Mouse (Mus musculus): ENCODE data around the gene Akap12. TPM values are rescaled to one million over a fixed set of nuclear protein-coding genes. Genes with fewer than 3 reads are reported as not detected.

Gene Akap12
- polyA plus RNA-seq, 1 experiment = 387 TPM

DNA sequence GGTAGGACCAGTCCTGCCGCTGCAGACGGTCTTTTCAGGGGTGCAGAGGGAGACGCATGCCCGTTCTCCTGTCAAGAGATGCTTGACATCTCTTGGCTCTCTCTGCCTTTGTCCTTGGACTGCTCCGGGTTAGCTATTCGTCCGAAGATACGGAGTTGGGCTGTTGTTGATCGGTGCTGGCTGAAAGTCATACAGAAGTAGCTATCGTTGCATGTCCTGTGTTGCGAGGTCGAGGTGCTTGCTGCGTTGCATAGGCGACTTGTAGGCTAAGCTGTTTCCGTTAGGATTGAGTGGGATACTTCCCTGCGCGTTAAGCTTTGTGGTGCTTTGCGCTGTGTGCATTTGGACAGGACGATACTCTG, 122.2 kb downstream of the Akap12 start:
- Histone ChIP-seq H3K27me3 (ENCODE audit: control insufficient read depth, insufficient read depth, low read length, poor library complexity, severe bottlenecking) (no peaks in the 10 kb centered on the region), H3K9ac (ENCODE audit: low read depth, poor library complexity, severe bottlenecking) (peak overlapping the region; percentile 100), H3K9me3 (replicated peaks; ENCODE audit: control insufficient read depth, insufficient read depth, low read length, poor library complexity, severe bottlenecking) (no peaks in the 10 kb centered on the region), H3K4me1 (ENCODE audit: control insufficient read depth, insufficient read depth, low read length) (peaks cover 3% of the 10 kb centered on the region), H3K36me3 (ENCODE audit: control insufficient read depth, insufficient read depth, low read length, poor library complexity, severe bottlenecking) (peaks cover 11% of the 10 kb centered on the region; the same call in 1 of the 2 replicates), H3K27ac (ENCODE audit: insufficient read depth, low read length) (0 out of 2 replicates have a peak overlapping the region, but pooled peaks have one; percentile 2), H3K4me3 (ENCODE audit: low read depth, low read length) (peak overlapping the region; percentile 74)
- TF ChIP-seq EP300 (IDR thresholded peaks at IDR 0.05; ENCODE audit: insufficient read depth, low read depth, low read length) (no peak), POLR2A (IDR thresholded peaks at IDR 0.05; ENCODE audit: insufficient read depth, low read length) (no peak), CTCF (IDR thresholded peaks at IDR 0.05; ENCODE audit: low read depth, low read length) (no peak)

DNA sequence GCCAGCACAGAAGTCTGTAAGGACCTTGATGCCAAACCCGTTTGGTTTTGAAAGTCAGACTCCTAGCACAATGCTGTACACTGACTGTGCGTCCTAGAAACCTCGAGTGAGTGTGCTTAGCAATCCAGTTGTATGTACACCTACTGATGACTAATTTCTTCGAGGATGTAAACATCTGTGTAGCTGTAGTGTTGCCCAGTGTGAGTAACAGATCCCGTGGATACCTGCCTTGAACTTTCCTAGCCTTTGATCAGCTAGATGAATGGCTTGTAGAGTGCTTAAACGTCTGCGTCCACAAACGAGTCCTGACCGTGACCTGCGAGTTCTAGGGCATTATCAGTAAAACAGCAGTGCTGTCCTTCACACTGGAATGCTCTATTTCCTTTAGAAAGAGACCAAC, 122.9 kb downstream of the Akap12 start:
- no peaks in the 10 kb centered on the region for H3K9me3 ChIP-seq (replicated peaks; ENCODE audit: control insufficient read depth, insufficient read depth, low read length, poor library complexity, severe bottlenecking)
- peaks cover 13% of the 10 kb centered on the region for H3K36me3 ChIP-seq (ENCODE audit: control insufficient read depth, insufficient read depth, low read length, poor library complexity, severe bottlenecking)
- peaks cover 3% of the 10 kb centered on the region for H3K4me1 ChIP-seq (ENCODE audit: control insufficient read depth, insufficient read depth, low read length)
- no peak overlapping the region for H3K27ac ChIP-seq (ENCODE audit: insufficient read depth, low read length)
- peak overlapping the region; percentile 74 for H3K4me3 ChIP-seq (ENCODE audit: low read depth, low read length)
- peak overlapping the region; percentile 100; the same call in 1 of the 2 replicates for H3K9ac ChIP-seq (ENCODE audit: low read depth, poor library complexity, severe bottlenecking)
- H3K27me3 ChIP-seq (ENCODE audit: control insufficient read depth, insufficient read depth, low read length, poor library complexity, severe bottlenecking) = no peaks in the 10 kb centered on the region
- TF ChIP-seq EP300 (IDR thresholded peaks at IDR 0.05; ENCODE audit: insufficient read depth, low read depth, low read length) = no peak
- TF ChIP-seq CTCF (IDR thresholded peaks at IDR 0.05; ENCODE audit: low read depth, low read length) = no peak
- no peak for TF ChIP-seq POLR2A (IDR thresholded peaks at IDR 0.05; ENCODE audit: insufficient read depth, low read length)

GRCm38 (mm10) chr10:4389461-4390112, 123.4 kb downstream of the Akap12 start:
- no peaks in the 10 kb centered on the region for H3K27me3 ChIP-seq (ENCODE audit: control insufficient read depth, insufficient read depth, low read length, poor library complexity, severe bottlenecking)
- no peak overlapping the region; the same call in 1 of the 2 replicates for H3K4me3 ChIP-seq (ENCODE audit: low read depth, low read length)
- no peaks in the 10 kb centered on the region for H3K9me3 ChIP-seq (replicated peaks; ENCODE audit: control insufficient read depth, insufficient read depth, low read length, poor library complexity, severe bottlenecking)
- H3K36me3 ChIP-seq (ENCODE audit: control insufficient read depth, insufficient read depth, low read length, poor library complexity, severe bottlenecking) = peaks cover 17% of the 10 kb centered on the region
- peaks cover 3% of the 10 kb centered on the region for H3K4me1 ChIP-seq (ENCODE audit: control insufficient read depth, insufficient read depth, low read length)
- H3K27ac ChIP-seq (ENCODE audit: insufficient read depth, low read length) = no peak overlapping the region
- H3K9ac ChIP-seq (ENCODE audit: low read depth, poor library complexity, severe bottlenecking) = peak overlapping the region; percentile 100; the same call in 1 of the 2 replicates
- TF ChIP-seq POLR2A (IDR thresholded peaks at IDR 0.05; ENCODE audit: insufficient read depth, low read length) = no peak
- no peak for TF ChIP-seq CTCF (IDR thresholded peaks at IDR 0.05; ENCODE audit: low read depth, low read length)
- no peak for TF ChIP-seq EP300 (IDR thresholded peaks at IDR 0.05; ENCODE audit: insufficient read depth, low read depth, low read length)

DNA sequence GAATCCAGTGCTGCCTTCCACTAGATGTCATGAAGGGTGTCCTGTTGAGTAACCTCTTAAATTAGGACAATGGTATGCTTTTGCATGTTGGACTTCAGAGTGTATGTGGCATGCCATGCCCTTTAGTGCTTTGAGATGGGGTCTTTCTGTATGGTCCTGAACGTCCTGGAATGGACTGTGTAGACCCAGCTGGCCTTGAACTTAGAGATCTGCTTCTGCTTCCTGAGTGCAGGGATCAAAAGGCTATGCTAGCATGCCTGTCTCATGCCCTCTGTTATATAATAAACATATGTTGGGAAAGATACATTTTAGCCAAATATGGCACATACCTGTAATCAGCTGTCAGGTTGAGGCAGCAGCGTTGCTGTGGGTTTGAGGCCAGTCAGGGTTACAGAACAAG, 124.4 kb downstream of the Akap12 start:
- TF ChIP-seq CTCF (IDR thresholded peaks at IDR 0.05; ENCODE audit: low read depth, low read length) = no peak
- TF ChIP-seq EP300 (IDR thresholded peaks at IDR 0.05; ENCODE audit: insufficient read depth, low read depth, low read length) = no peak
- no peak for TF ChIP-seq POLR2A (IDR thresholded peaks at IDR 0.05; ENCODE audit: insufficient read depth, low read length)
- no peak overlapping the region for H3K4me3 ChIP-seq (ENCODE audit: low read depth, low read length)
- H3K4me1 ChIP-seq (ENCODE audit: control insufficient read depth, insufficient read depth, low read length) = peaks cover 3% of the 10 kb centered on the region
- peaks cover 20% of the 10 kb centered on the region for H3K36me3 ChIP-seq (ENCODE audit: control insufficient read depth, insufficient read depth, low read length, poor library complexity, severe bottlenecking)
- no peak overlapping the region for H3K27ac ChIP-seq (ENCODE audit: insufficient read depth, low read length)
- no peaks in the 10 kb centered on the region for H3K27me3 ChIP-seq (ENCODE audit: control insufficient read depth, insufficient read depth, low read length, poor library complexity, severe bottlenecking)
- no peak overlapping the region for H3K9ac ChIP-seq (ENCODE audit: low read depth, poor library complexity, severe bottlenecking)
- H3K9me3 ChIP-seq (replicated peaks; ENCODE audit: control insufficient read depth, insufficient read depth, low read length, poor library complexity, severe bottlenecking) = no peaks in the 10 kb centered on the region

DNA sequence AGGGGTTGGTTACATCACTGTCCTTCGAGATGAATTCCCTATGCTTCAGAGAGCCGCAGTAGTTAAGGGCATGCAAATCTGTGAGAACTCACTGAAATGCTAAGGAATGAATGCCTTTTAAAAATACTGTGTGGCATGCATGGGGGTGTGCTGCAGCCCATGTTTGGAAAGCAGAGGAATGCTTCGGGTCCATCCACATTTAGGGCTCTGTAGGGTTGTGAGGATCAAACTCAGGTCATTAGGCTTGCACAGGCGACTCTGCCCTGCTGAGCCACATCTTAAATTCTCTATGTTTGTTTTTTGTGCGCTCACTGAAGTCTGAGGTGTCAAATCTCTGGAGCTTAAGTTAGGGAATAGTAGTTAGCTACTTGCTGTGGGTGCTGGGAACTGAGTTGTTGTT, 124.9 kb downstream of the Akap12 start:
- H3K9ac ChIP-seq (ENCODE audit: low read depth, poor library complexity, severe bottlenecking) = no peak overlapping the region
- H3K9me3 ChIP-seq (replicated peaks; ENCODE audit: control insufficient read depth, insufficient read depth, low read length, poor library complexity, severe bottlenecking) = no peaks in the 10 kb centered on the region
- no peaks in the 10 kb centered on the region for H3K27me3 ChIP-seq (ENCODE audit: control insufficient read depth, insufficient read depth, low read length, poor library complexity, severe bottlenecking)
- peaks cover 24% of the 10 kb centered on the region for H3K36me3 ChIP-seq (ENCODE audit: control insufficient read depth, insufficient read depth, low read length, poor library complexity, severe bottlenecking)
- TF ChIP-seq CTCF (IDR thresholded peaks at IDR 0.05; ENCODE audit: low read depth, low read length) (no peak), POLR2A (IDR thresholded peaks at IDR 0.05; ENCODE audit: insufficient read depth, low read length) (no peak), EP300 (IDR thresholded peaks at IDR 0.05; ENCODE audit: insufficient read depth, low read depth, low read length) (no peak)
- H3K4me3 ChIP-seq (ENCODE audit: low read depth, low read length) = no peak overlapping the region
- H3K27ac ChIP-seq (ENCODE audit: insufficient read depth, low read length) = no peak overlapping the region
- H3K4me1 ChIP-seq (ENCODE audit: control insufficient read depth, insufficient read depth, low read length) = peaks cover 3% of the 10 kb centered on the region

DNA sequence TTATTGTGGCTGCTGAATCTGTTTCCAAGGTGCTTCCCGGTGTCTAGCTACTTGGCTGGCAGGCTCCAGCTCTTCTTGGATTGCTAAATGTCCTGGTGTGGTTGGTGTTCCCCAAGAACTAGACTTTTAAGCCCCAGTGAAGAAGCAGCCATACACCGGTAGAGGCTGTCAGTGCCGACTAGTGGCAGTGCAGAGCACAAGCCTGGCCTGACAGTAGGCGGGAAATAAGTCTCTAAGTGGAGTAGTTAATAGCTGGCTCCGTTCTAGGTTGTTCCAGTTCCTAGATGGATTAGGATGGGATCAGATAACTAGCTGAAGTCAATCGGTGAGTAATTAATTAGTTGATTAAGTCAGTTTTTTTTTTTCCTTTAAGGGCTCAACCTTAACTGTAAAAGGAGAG, 125.7 kb downstream of the Akap12 start:
- Histone ChIP-seq H3K9me3 (replicated peaks; ENCODE audit: control insufficient read depth, insufficient read depth, low read length, poor library complexity, severe bottlenecking) (no peaks in the 10 kb centered on the region), H3K9ac (ENCODE audit: low read depth, poor library complexity, severe bottlenecking) (no peak overlapping the region), H3K4me3 (ENCODE audit: low read depth, low read length) (no peak overlapping the region), H3K27me3 (ENCODE audit: control insufficient read depth, insufficient read depth, low read length, poor library complexity, severe bottlenecking) (no peaks in the 10 kb centered on the region), H3K4me1 (ENCODE audit: control insufficient read depth, insufficient read depth, low read length) (peaks cover 3% of the 10 kb centered on the region), H3K27ac (ENCODE audit: insufficient read depth, low read length) (no peak overlapping the region), H3K36me3 (ENCODE audit: control insufficient read depth, insufficient read depth, low read length, poor library complexity, severe bottlenecking) (peaks cover 24% of the 10 kb centered on the region)
- peak; percentile 63 for TF ChIP-seq CTCF (IDR thresholded peaks at IDR 0.05; ENCODE audit: low read depth, low read length)
- TF ChIP-seq EP300 (IDR thresholded peaks at IDR 0.05; ENCODE audit: insufficient read depth, low read depth, low read length) = no peak
